Mouse (Mus musculus) liver, embryonic 14.5 days (tissue): ENCODE data around the gene Asb17. TPM values are rescaled to one million over a fixed set of nuclear protein-coding genes. Genes with fewer than 3 reads are reported as not detected.
A peak's percentile ranks its signal among the peaks of the same experiment; 100 is the strongest.
"Not testable (repeated sequence)": the region's sequence is repeated elsewhere in the genome, so short reads cannot be mapped to it uniquely, and the experiment has no call there.

Experiments used
- ATAC-seq: fragments of 200-750 bp; cut with Nextera tagmentation; 2 replicates; pipeline ENCODE4 v1.8.0; 2017; ENCODE audit warnings: moderate number of reproducible peaks, mild to moderate bottlenecking, moderate library complexity; ENCODE audit not compliant: insufficient read depth
- DNase-seq, 3 experiments: peaks; one replicate each; pipeline ENCODE4 v3.0.0-alpha.2; 2012 to 2013; ENCODE audit warnings: low read depth in 3 of 3, low spot score in 3 of 3
- H3K27ac ChIP-seq: fragments of 300-500 bp; sonication (generic); 2 replicates; pipeline ENCODE4 v1.5.1; 2014; ENCODE audit warnings: moderate library complexity, mild to moderate bottlenecking, control low read depth, inconsistent platforms
- H3K27me3 ChIP-seq: fragments of 300-500 bp; sonication (generic); 2 replicates; pipeline ENCODE4 v1.6.1; 2014; ENCODE audit warnings: mild to moderate bottlenecking, low read length, moderate library complexity; ENCODE audit not compliant: control insufficient read depth, insufficient read depth
- H3K36me3 ChIP-seq: fragments of 300-500 bp; sonication (generic); replicated peaks from 2 replicates; pipeline ENCODE4 v1.6.1; 2014; ENCODE audit warnings: low read depth; ENCODE audit not compliant: control insufficient read depth, insufficient read depth
- H3K4me1 ChIP-seq, 2 experiments: fragments of 200-500 bp in 1 of 2; fragments of 300-500 bp in 1 of 2; sonication (generic) in 1 of 2; replicated peaks; 2 replicates each; pipeline ENCODE4 v1.6.1; 2012 to 2014; ENCODE audit warnings: antibody characterized with exemption in 1 of 2, inconsistent platforms in 1 of 2, low read length in 1 of 2; ENCODE audit not compliant: control insufficient read depth in 2 of 2, insufficient read depth in 2 of 2
- H3K4me2 ChIP-seq: fragments of 300-500 bp; sonication (generic); 2 replicates; pipeline ENCODE4 v1.6.1; 2014; ENCODE audit warnings: low read depth, mild to moderate bottlenecking, control low read depth, moderate library complexity
- H3K4me3 ChIP-seq, 2 experiments: fragments of 200-500 bp in 1 of 2; fragments of 300-500 bp in 1 of 2; sonication (generic) in 1 of 2; 2 replicates each; pipeline ENCODE4 v1.5.1; 2012 to 2014; ENCODE audit warnings: low read depth in 2 of 2, low read length in 2 of 2, mild to moderate bottlenecking in 2 of 2, control low read depth in 1 of 2, inconsistent platforms in 1 of 2, moderate library complexity in 1 of 2; ENCODE audit not compliant: insufficient read depth in 1 of 2
- H3K9ac ChIP-seq: fragments of 300-500 bp; sonication (generic); replicated peaks from 2 replicates; pipeline ENCODE4 v1.6.1; 2014; ENCODE audit warnings: mild to moderate bottlenecking, control low read depth, moderate library complexity
- H3K9me3 ChIP-seq: fragments of 300-500 bp; sonication (generic); 2 replicates; pipeline ENCODE4 v1.6.1; 2016; ENCODE audit warnings: low read length, mixed read lengths; ENCODE audit not compliant: control insufficient read depth
- CTCF ChIP-seq: IDR thresholded peaks from 2 replicates; pipeline ENCODE4 v1.5.1; 2016; ENCODE audit warnings: antibody characterized with exemption, low read depth, control low read depth
- EP300 ChIP-seq: IDR thresholded peaks from 2 replicates; pipeline ENCODE4 v1.6.1; 2016; ENCODE audit warnings: antibody characterized with exemption, low read depth
- WGBS: fragments of 180-500 bp; shearing (Covaris S2); extraction: QIAGEN DNeasy Blood & Tissue Kit; methylation state at CpG from one replicate; pipeline ENCODE4 v1.1.7; 2014; ENCODE audit not compliant: insufficient replicate concordance; 5-methylcytosine and 5-hydroxymethylcytosine counted together
- polyA plus RNA-seq, 2 experiments: library from polyadenylated mRNA; depleted of rRNA in 1 of 2; stranded (reverse) in 1 of 2; unstranded in 1 of 2; fragments of >200 nt; fragmentation: Nextera tagmentation in 1 of 2; extraction: Ambion mirVana in 1 of 2; gene quantifications; 2 replicates each; pipeline versions ENCODE4 v1.2.1 to v1.2.3; 2012 to 2014

The Asb17 gene
- polyA plus RNA-seq, 2 experiments: 1.4 to 3.9 TPM

DNA sequence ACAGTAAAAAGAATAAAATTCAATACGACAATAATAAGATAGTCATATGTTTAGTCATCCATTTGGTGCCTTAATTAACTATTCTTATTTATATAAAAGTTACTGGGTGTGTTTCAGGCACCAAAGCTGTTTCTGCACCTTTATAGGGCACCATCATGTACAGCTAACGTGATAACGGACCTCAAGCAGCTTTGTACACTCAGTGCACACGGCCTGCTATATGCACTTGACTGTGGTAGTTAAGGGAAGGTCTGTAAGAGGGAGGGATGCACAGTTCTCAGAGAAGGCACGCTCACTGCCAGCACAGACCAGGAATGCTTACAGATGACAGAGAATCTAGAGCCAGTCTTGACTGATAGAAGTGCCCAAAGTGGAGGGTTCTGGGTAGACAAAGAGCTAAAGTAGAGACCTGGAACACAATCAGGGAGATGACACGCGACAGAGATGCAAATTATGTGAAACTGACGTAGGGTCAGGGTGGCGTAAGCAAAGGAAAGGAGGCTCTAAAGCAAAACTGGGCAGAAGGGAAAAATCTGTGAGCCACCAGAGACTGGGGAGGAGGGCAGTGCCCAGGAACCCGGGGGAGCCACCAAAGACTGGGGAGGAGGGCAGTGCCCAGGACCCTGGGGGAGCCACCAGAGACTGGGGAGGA, 14.5 kb downstream of the Asb17 start:
- no peaks in the 10 kb centered on the region for H3K27me3 ChIP-seq
- H3K9me3 ChIP-seq: no peaks in the 10 kb centered on the region
- DNase-seq: no peak
- H3K4me1 ChIP-seq: peaks cover 24 to 29% of the 10 kb centered on the region in 2 experiments
- WGBS: 70% methylated on average over 10 of the region's 10 CpGs
- H3K36me3 ChIP-seq: no peaks in the 10 kb centered on the region
- ATAC-seq: peak; percentile 25; the same call in 1 of the 2 replicates
- TF ChIP-seq CTCF (no peak), EP300 (no peak)
- H3K4me3 ChIP-seq: no peak overlapping the region
- no peak overlapping the region for H3K9ac ChIP-seq
- H3K27ac ChIP-seq: no peak overlapping the region
- no peak overlapping the region for H3K4me2 ChIP-seq

DNA sequence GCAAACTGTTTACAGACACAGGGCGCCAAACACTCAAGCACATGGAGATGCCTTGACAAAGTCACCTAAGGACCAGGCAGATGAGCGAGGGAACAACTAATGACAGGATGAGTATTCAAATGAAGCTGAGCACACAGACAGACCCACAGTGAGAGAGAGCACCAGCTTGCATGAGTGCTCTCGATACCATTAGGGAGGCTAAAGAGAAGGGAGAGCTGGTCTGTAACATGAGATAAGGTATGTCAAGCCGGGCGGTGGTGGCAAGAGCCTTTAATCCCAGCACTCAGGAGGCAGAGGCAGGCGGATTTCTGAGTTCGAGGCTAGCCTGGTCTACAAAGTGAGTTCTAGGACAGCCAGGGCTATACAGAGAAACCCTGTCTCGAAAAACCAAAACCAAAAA, 16.4 kb downstream of the Asb17 start:
- DNase-seq: peak in 2 of 3 experiments; percentile 56
- H3K4me2 ChIP-seq: not testable (repeated sequence)
- H3K27ac ChIP-seq: peak overlapping the region; percentile 6

DNA sequence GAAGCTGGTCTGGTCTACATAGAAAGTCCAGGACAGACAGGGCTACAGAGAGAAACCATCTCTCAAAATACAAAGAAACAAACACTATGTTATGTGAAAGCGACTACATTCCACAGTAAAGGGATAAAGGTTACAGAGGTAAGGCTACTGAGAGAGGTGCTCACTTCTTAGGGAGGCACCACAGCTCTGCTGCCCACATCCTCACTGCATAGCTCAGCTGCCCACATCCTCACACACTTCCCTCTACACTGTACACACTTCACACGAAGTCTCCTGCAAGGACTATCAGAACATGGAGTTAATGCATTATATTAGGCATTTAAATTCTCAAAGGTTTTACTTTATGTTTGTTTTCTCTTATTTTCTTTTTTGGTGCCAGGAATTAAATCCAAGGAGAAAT, 19.8 kb downstream of the Asb17 start:
- H3K27me3 ChIP-seq: no peaks in the 10 kb centered on the region
- no peaks in the 10 kb centered on the region for H3K36me3 ChIP-seq
- H3K27ac ChIP-seq: no peak overlapping the region
- H3K9me3 ChIP-seq: no peaks in the 10 kb centered on the region
- TF ChIP-seq CTCF (no peak), EP300 (no peak)
- no peak overlapping the region for H3K9ac ChIP-seq
- ATAC-seq: no peak
- DNase-seq: no peak
- no peak overlapping the region for H3K4me3 ChIP-seq
- H3K4me1 ChIP-seq: peaks cover 14 to 21% of the 10 kb centered on the region in 2 experiments
- H3K4me2 ChIP-seq: no peak overlapping the region
- WGBS: 50% methylated on average over 2 of the region's 2 CpGs

More for the DNA sequence above, 16.4 kb downstream of the Asb17 start:
- not testable (repeated sequence) for H3K27me3 ChIP-seq, H3K9ac ChIP-seq, H3K36me3 ChIP-seq, H3K9me3 ChIP-seq, H3K4me3 ChIP-seq
- peaks cover 16 to 26% of the 10 kb centered on the region in 2 experiments for H3K4me1 ChIP-seq
- WGBS: 42% methylated on average over 8 of the region's 8 CpGs
- peak; percentile 89 for ATAC-seq

DNA sequence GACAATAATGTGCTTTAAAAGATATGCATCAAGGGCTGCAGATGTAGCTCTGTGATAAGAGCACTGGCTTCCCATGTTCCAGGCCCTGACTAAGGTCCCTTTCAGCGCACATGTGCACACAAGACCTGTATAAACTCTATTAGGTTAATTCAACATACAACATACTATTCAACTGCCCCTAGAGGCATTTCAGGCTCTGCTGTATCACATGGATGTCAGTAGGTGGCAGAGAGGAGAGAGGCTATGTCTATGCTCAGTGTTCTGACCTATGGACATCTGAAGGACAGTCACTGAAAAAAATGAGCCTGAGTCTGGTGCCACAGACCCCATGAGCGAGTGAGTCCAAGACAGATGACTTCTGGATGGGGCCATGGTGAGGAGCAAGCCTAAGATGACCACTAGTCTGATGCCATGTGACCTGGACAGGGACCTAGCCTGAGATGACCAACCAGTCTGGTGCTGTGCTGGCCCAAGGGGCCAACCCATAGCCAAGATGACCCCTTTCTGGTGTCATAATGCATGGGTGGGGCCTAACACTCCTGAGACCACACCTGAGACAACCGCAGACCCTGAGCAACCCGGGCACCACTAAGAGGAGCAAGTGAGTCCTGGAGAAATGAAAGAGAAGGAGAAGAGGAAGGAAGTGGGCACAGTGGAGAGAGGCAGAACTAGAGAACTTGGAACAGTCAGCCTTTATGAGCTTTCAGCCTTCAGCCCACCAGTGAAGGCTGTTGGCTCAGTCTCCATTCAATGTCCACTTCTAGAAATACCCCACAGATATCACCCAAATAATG, 20.8 kb downstream of the Asb17 start:
- no peak overlapping the region for H3K9ac ChIP-seq
- H3K9me3 ChIP-seq: no peaks in the 10 kb centered on the region
- peaks cover 9 to 13% of the 10 kb centered on the region in 2 experiments for H3K4me1 ChIP-seq
- no peaks in the 10 kb centered on the region for H3K36me3 ChIP-seq
- ATAC-seq (no peak), DNase-seq (no peak)
- 46% methylated on average over 4 of the region's 4 CpGs for WGBS
- no peak overlapping the region for H3K4me2 ChIP-seq
- TF ChIP-seq EP300 (no peak), CTCF (peak; percentile 56)
- no peak overlapping the region for H3K4me3 ChIP-seq
- no peaks in the 10 kb centered on the region for H3K27me3 ChIP-seq
- H3K27ac ChIP-seq: no peak overlapping the region
